Mouse (Mus musculus) forebrain, embryonic 13.5 days (tissue): ENCODE measurements around the gene Rnf213. TPM values are rescaled to one million over a fixed set of nuclear protein-coding genes. Genes with fewer than 3 reads are reported as not detected.

Source experiments
- ATAC-seq: fragments of 200-750 bp; cut with Nextera tagmentation; 2 replicates; pipeline ENCODE4 v1.8.0; 2017
- H3K27ac ChIP-seq: fragments of 300-500 bp; sonication (generic); 2 replicates; pipeline ENCODE4 v1.5.1; 2015; ENCODE audit warnings: inconsistent platforms, mild to moderate bottlenecking, moderate library complexity
- H3K27me3 ChIP-seq: fragments of 300-500 bp; sonication (generic); 2 replicates; pipeline ENCODE4 v1.6.1; 2015; ENCODE audit warnings: mild to moderate bottlenecking, inconsistent platforms
- H3K36me3 ChIP-seq: fragments of 300-500 bp; sonication (generic); 2 replicates; pipeline ENCODE4 v1.6.1; 2015; ENCODE audit warnings: mild to moderate bottlenecking, inconsistent platforms; ENCODE audit not compliant: poor library complexity, severe bottlenecking
- H3K4me1 ChIP-seq: fragments of 300-500 bp; sonication (generic); 2 replicates; pipeline ENCODE4 v1.6.1; 2015; ENCODE audit warnings: inconsistent platforms
- H3K4me2 ChIP-seq: fragments of 300-500 bp; sonication (generic); 2 replicates; pipeline ENCODE4 v1.6.1; 2015; ENCODE audit warnings: inconsistent platforms, mild to moderate bottlenecking, moderate library complexity
- H3K4me3 ChIP-seq: fragments of 300-500 bp; sonication (generic); 2 replicates; pipeline ENCODE4 v1.5.1; 2015; ENCODE audit warnings: mild to moderate bottlenecking, inconsistent platforms
- H3K9ac ChIP-seq: fragments of 300-500 bp; sonication (generic); 2 replicates; pipeline ENCODE4 v1.6.1; 2015; ENCODE audit warnings: mild to moderate bottlenecking, inconsistent platforms
- H3K9me3 ChIP-seq: fragments of 300-500 bp; sonication (generic); replicated peaks from 2 replicates; pipeline ENCODE4 v1.6.1; 2016; ENCODE audit warnings: inconsistent platforms
- whole genome bisulfite sequencing: fragments of 180-500 bp; shearing (Covaris S2); methylation state at CpG from one replicate; pipeline ENCODE4 v1.1.7; 2015; 5-methylcytosine and 5-hydroxymethylcytosine counted together
- polyA plus RNA-seq: library from polyadenylated mRNA; unstranded; fragments of >200 nt; fragmentation: Nextera tagmentation; extraction: Ambion mirVana; gene quantifications from 2 replicates; pipeline ENCODE4 v1.2.1, GENCODE M21; 2015

The Rnf213 gene
- polyA plus RNA-seq, 1 experiment from 2014 or later = 0.83 TPM

GRCm38 (mm10) chr11:119420426-119420825 lies 27.5 kb downstream of the Rnf213 start:
- Histone ChIP-seq H3K4me3 (no peak overlapping the region), H3K9ac (no peak overlapping the region), H3K27ac (no peak overlapping the region), H3K4me2 (no peak overlapping the region), H3K36me3 (no peaks in the 10 kb centered on the region), H3K9me3 (no peaks in the 10 kb centered on the region), H3K4me1 (no peaks in the 10 kb centered on the region), H3K27me3 (no peaks in the 10 kb centered on the region)
- no peak for ATAC-seq
- WGBS = 77% methylated on average over 5 of the region's 5 CpGs

GRCm38 (mm10) chr11:119427431-119427830 lies 34.5 kb downstream of the Rnf213 start:
- no peak overlapping the region for H3K9ac ChIP-seq
- H3K27me3 ChIP-seq = no peaks in the 10 kb centered on the region
- H3K9me3 ChIP-seq = no peaks in the 10 kb centered on the region
- no peaks in the 10 kb centered on the region for H3K36me3 ChIP-seq
- 93% methylated on average over 6 of the region's 6 CpGs for WGBS
- no peak for ATAC-seq
- H3K27ac ChIP-seq = no peak overlapping the region
- no peak overlapping the region for H3K4me3 ChIP-seq
- peaks cover 8% of the 10 kb centered on the region for H3K4me1 ChIP-seq
- no peak overlapping the region for H3K4me2 ChIP-seq

- Histone ChIP-seq H3K27ac (no peak overlapping the region), H3K9ac (peak overlapping the region; percentile 38), H3K36me3 (no peaks in the 10 kb centered on the region), H3K4me1 (peaks cover 8% of the 10 kb centered on the region), H3K4me2 (peak overlapping the region; percentile 60), H3K27me3 (no peaks in the 10 kb centered on the region), H3K4me3 (peak overlapping the region; percentile 31; the same call in 1 of the 2 replicates), H3K9me3 (no peaks in the 10 kb centered on the region)
- WGBS = 82% methylated on average over 5 of the region's 5 CpGs
- ATAC-seq = no peak
These were observed 35.1 kb downstream of the Rnf213 start for GRCm38 (mm10) chr11:119427986-119428385.

- Histone ChIP-seq H3K9me3 (no peaks in the 10 kb centered on the region), H3K4me3 (peak overlapping the region; percentile 31), H3K27me3 (no peaks in the 10 kb centered on the region), H3K4me2 (peak overlapping the region; percentile 60), H3K9ac (peak overlapping the region; percentile 38), H3K4me1 (peaks cover 8% of the 10 kb centered on the region), H3K36me3 (no peaks in the 10 kb centered on the region), H3K27ac (no peak overlapping the region)
- 2% methylated on average over 22 of the region's 35 CpGs for WGBS
- ATAC-seq = peak; percentile 66; the same call in 1 of the 2 replicates
These were observed 35.8 kb downstream of the Rnf213 start for GRCm38 (mm10) chr11:119428649-119429136.

GRCm38 (mm10) chr11:119431516-119431915 lies 38.6 kb downstream of the Rnf213 start:
- Histone ChIP-seq H3K27ac (no peak overlapping the region), H3K27me3 (no peaks in the 10 kb centered on the region), H3K9ac (no peak overlapping the region), H3K4me1 (peaks cover 8% of the 10 kb centered on the region), H3K9me3 (no peaks in the 10 kb centered on the region), H3K36me3 (no peaks in the 10 kb centered on the region), H3K4me2 (no peak overlapping the region), H3K4me3 (no peak overlapping the region)
- WGBS = 88% methylated on average over 12 of the region's 12 CpGs
- ATAC-seq = no peak

GRCm38 (mm10) chr11:119432706-119433105 lies 39.8 kb downstream of the Rnf213 start:
- no peaks in the 10 kb centered on the region for H3K36me3 ChIP-seq
- 75% methylated on average over 7 of the region's 7 CpGs for WGBS
- H3K27ac ChIP-seq = no peak overlapping the region
- no peak overlapping the region for H3K4me2 ChIP-seq
- H3K9me3 ChIP-seq = no peaks in the 10 kb centered on the region
- H3K27me3 ChIP-seq = no peaks in the 10 kb centered on the region
- ATAC-seq = no peak
- H3K4me1 ChIP-seq = peaks cover 8% of the 10 kb centered on the region
- H3K9ac ChIP-seq = no peak overlapping the region
- H3K4me3 ChIP-seq = no peak overlapping the region

GRCm38 (mm10) chr11:119434316-119434715 lies 41.4 kb downstream of the Rnf213 start:
- Histone ChIP-seq H3K27ac (no peak overlapping the region), H3K27me3 (no peaks in the 10 kb centered on the region), H3K4me1 (no peaks in the 10 kb centered on the region), H3K4me3 (no peak overlapping the region), H3K9me3 (no peaks in the 10 kb centered on the region), H3K9ac (no peak overlapping the region), H3K4me2 (no peak overlapping the region), H3K36me3 (no peaks in the 10 kb centered on the region)
- no peak for ATAC-seq
- WGBS = 73% methylated on average over 4 of the region's 4 CpGs

GRCm38 (mm10) chr11:119435880-119436872 lies 43.3 kb downstream of the Rnf213 start:
- H3K36me3 ChIP-seq = no peaks in the 10 kb centered on the region
- no peak overlapping the region for H3K9ac ChIP-seq
- no peaks in the 10 kb centered on the region for H3K9me3 ChIP-seq
- no peak overlapping the region for H3K27ac ChIP-seq
- H3K27me3 ChIP-seq = no peaks in the 10 kb centered on the region
- ATAC-seq = no peak
- WGBS = 77% methylated on average over 19 of the region's 19 CpGs
- H3K4me1 ChIP-seq = no peaks in the 10 kb centered on the region
- H3K4me2 ChIP-seq = no peak overlapping the region
- H3K4me3 ChIP-seq = no peak overlapping the region

GRCm38 (mm10) chr11:119438776-119439175 lies 45.9 kb downstream of the Rnf213 start:
- H3K9me3 ChIP-seq = no peaks in the 10 kb centered on the region
- WGBS = 78% methylated on average over 8 of the region's 8 CpGs
- H3K27me3 ChIP-seq = no peaks in the 10 kb centered on the region
- H3K4me1 ChIP-seq = no peaks in the 10 kb centered on the region
- no peaks in the 10 kb centered on the region for H3K36me3 ChIP-seq
- no peak overlapping the region for H3K4me3 ChIP-seq
- ATAC-seq = no peak
- H3K27ac ChIP-seq = no peak overlapping the region
- no peak overlapping the region for H3K4me2 ChIP-seq
- no peak overlapping the region for H3K9ac ChIP-seq

GRCm38 (mm10) chr11:119442199-119442598 lies 49.3 kb downstream of the Rnf213 start:
- H3K4me2 ChIP-seq = no peak overlapping the region
- no peaks in the 10 kb centered on the region for H3K9me3 ChIP-seq
- H3K4me3 ChIP-seq = no peak overlapping the region
- no peaks in the 10 kb centered on the region for H3K36me3 ChIP-seq
- ATAC-seq = no peak
- H3K27ac ChIP-seq = no peak overlapping the region
- no peaks in the 10 kb centered on the region for H3K4me1 ChIP-seq
- no peaks in the 10 kb centered on the region for H3K27me3 ChIP-seq
- H3K9ac ChIP-seq = no peak overlapping the region
- WGBS = 89% methylated on average over 8 of the region's 8 CpGs

GRCm38 (mm10) chr11:119443442-119443841 lies 50.5 kb downstream of the Rnf213 start:
- Histone ChIP-seq H3K9me3 (no peaks in the 10 kb centered on the region), H3K4me2 (no peak overlapping the region), H3K4me3 (no peak overlapping the region), H3K36me3 (no peaks in the 10 kb centered on the region), H3K27ac (no peak overlapping the region), H3K4me1 (no peaks in the 10 kb centered on the region), H3K9ac (no peak overlapping the region), H3K27me3 (no peaks in the 10 kb centered on the region)
- WGBS = 92% methylated on average over 9 of the region's 9 CpGs
- ATAC-seq = no peak

- Histone ChIP-seq H3K36me3 (no peaks in the 10 kb centered on the region), H3K9ac (no peak overlapping the region), H3K27me3 (no peaks in the 10 kb centered on the region), H3K4me2 (no peak overlapping the region), H3K9me3 (no peaks in the 10 kb centered on the region), H3K27ac (no peak overlapping the region), H3K4me3 (no peak overlapping the region), H3K4me1 (no peaks in the 10 kb centered on the region)
- ATAC-seq = no peak
- 82% methylated on average over 4 of the region's 4 CpGs for WGBS
These were observed 63.2 kb downstream of the Rnf213 start for GRCm38 (mm10) chr11:119456097-119456496.
